Mouse (Mus musculus) heart, embryonic 12.5 days (tissue): ENCODE data around the gene Sds. TPM values are rescaled to one million over a fixed set of nuclear protein-coding genes. Genes with fewer than 3 reads are reported as not detected.

Source experiments
- ATAC-seq: fragments of 200-750 bp; cut with Nextera tagmentation; 2 replicates; pipeline ENCODE4 v1.8.0; 2017; ENCODE audit warnings: moderate TSS enrichment, moderate library complexity; ENCODE audit not compliant: insufficient number of reproducible peaks, low FRiP score
- H3K27ac ChIP-seq: fragments of 300-500 bp; sonication (generic); 2 replicates; pipeline ENCODE4 v1.5.1; 2016; ENCODE audit warnings: mild to moderate bottlenecking, moderate library complexity; ENCODE audit not compliant: poor library complexity, severe bottlenecking
- H3K27me3 ChIP-seq: fragments of 300-500 bp; sonication (generic); replicated peaks from 2 replicates; pipeline ENCODE4 v1.6.1; 2016; ENCODE audit warnings: mild to moderate bottlenecking, moderate library complexity
- H3K36me3 ChIP-seq: fragments of 300-500 bp; sonication (generic); 2 replicates; pipeline ENCODE4 v1.6.1; 2016; ENCODE audit warnings: mild to moderate bottlenecking, moderate library complexity
- H3K4me1 ChIP-seq: fragments of 300-500 bp; sonication (generic); replicated peaks from 2 replicates; pipeline ENCODE4 v1.6.1; 2016; ENCODE audit warnings: mild to moderate bottlenecking
- H3K4me2 ChIP-seq: fragments of 300-500 bp; sonication (generic); 2 replicates; pipeline ENCODE4 v1.6.1; 2016; ENCODE audit warnings: mild to moderate bottlenecking, moderate library complexity
- H3K4me3 ChIP-seq: fragments of 300-500 bp; sonication (generic); 2 replicates; pipeline ENCODE4 v1.5.1; 2016; ENCODE audit warnings: mild to moderate bottlenecking
- H3K9ac ChIP-seq: fragments of 300-500 bp; sonication (generic); 2 replicates; pipeline ENCODE4 v1.6.1; 2016; ENCODE audit warnings: mild to moderate bottlenecking, moderate library complexity
- H3K9me3 ChIP-seq: fragments of 300-500 bp; sonication (generic); replicated peaks from 2 replicates; pipeline ENCODE4 v1.6.1; 2016; ENCODE audit warnings: mild to moderate bottlenecking, moderate library complexity
- WGBS: fragments of 180-500 bp; shearing (Covaris S2); methylation state at CpG from one replicate; pipeline ENCODE4 v1.1.7; 2016; 5-methylcytosine and 5-hydroxymethylcytosine counted together
- polyA plus RNA-seq: library from polyadenylated mRNA; unstranded; fragments of >200 nt; fragmentation: Nextera tagmentation; extraction: Ambion mirVana; gene quantifications from 2 replicates; pipeline ENCODE4 v1.2.1, GENCODE M21; 2016

The Sds gene
- polyA plus RNA-seq, 1 experiment from 2014 or later = not detected

- WGBS = 3% methylated on average over 21 of the region's 21 CpGs
- Histone ChIP-seq H3K4me2 (no peak overlapping the region), H3K27ac (no peak overlapping the region), H3K9ac (no peak overlapping the region), H3K4me3 (no peak overlapping the region), H3K9me3 (no peaks in the 10 kb centered on the region), H3K4me1 (peaks cover 23% of the 10 kb centered on the region), H3K36me3 (no peaks in the 10 kb centered on the region), H3K27me3 (peaks cover 98% of the 10 kb centered on the region)
- no peak for ATAC-seq
Observed at GRCm38 (mm10) chr5:120434231-120434735, 42.0 kb upstream of the Sds start.

GRCm38 (mm10) chr5:120435006-120435681 is 41.2 kb upstream of the Sds start:
- no peaks in the 10 kb centered on the region for H3K36me3 ChIP-seq
- ATAC-seq = no peak
- H3K4me3 ChIP-seq = 0 out of 2 replicates have a peak overlapping the region, but pooled peaks have one; percentile 52
- H3K9ac ChIP-seq = no peak overlapping the region
- no peak overlapping the region for H3K27ac ChIP-seq
- peaks cover 98% of the 10 kb centered on the region for H3K27me3 ChIP-seq
- no peak overlapping the region for H3K4me2 ChIP-seq
- H3K9me3 ChIP-seq = no peaks in the 10 kb centered on the region
- WGBS = under 1% methylated on average over 44 of the region's 44 CpGs
- H3K4me1 ChIP-seq = peaks cover 31% of the 10 kb centered on the region

- Histone ChIP-seq H3K9me3 (no peaks in the 10 kb centered on the region), H3K36me3 (no peaks in the 10 kb centered on the region), H3K4me3 (peak overlapping the region; percentile 52), H3K27ac (no peak overlapping the region), H3K4me1 (peaks cover 34% of the 10 kb centered on the region), H3K4me2 (peak overlapping the region; percentile 82), H3K9ac (0 out of 2 replicates have a peak overlapping the region, but pooled peaks have one; percentile 54), H3K27me3 (peaks cover 99% of the 10 kb centered on the region)
- ATAC-seq = no peak
- WGBS = under 1% methylated on average over 46 of the region's 47 CpGs
Observed at GRCm38 (mm10) chr5:120435731-120436501, 40.4 kb upstream of the Sds start.

DNA sequence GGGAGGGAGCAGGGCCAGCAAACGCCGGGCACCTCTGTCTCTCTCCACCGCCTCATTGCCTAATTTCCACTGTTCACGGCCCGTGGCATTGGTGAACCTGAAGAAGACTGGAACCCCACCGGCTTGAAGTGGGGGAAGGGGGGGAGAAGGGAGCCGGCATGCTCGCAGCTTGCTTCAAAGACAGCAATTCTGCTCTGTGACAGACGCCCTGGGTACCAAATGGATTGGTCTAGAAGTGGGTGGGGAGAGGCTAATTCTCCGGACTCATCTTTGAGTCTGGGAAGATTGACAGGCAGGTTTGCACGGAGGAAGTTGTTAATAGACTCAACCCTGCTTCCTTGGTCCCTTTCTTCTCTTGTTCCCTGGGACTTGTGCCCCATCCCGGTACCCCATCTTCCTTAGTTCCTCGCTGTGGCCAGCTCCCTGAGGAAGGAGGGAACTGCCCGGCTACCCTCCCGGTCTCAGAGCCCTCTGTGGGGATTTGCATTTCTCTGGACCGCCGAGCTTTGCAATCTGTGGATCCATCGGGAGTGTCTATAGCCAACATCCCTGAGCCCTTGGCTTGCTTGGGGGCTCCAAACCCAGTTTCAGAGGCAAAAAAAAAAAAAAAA is 39.3 kb upstream of the Sds start:
- Histone ChIP-seq H3K9ac (no peak overlapping the region), H3K36me3 (no peaks in the 10 kb centered on the region), H3K9me3 (no peaks in the 10 kb centered on the region), H3K4me2 (no peak overlapping the region), H3K27ac (no peak overlapping the region), H3K4me3 (no peak overlapping the region), H3K4me1 (peaks cover 34% of the 10 kb centered on the region), H3K27me3 (peaks cover 92% of the 10 kb centered on the region)
- 0% methylated on average over 18 of the region's 18 CpGs for WGBS
- no peak for ATAC-seq

DNA sequence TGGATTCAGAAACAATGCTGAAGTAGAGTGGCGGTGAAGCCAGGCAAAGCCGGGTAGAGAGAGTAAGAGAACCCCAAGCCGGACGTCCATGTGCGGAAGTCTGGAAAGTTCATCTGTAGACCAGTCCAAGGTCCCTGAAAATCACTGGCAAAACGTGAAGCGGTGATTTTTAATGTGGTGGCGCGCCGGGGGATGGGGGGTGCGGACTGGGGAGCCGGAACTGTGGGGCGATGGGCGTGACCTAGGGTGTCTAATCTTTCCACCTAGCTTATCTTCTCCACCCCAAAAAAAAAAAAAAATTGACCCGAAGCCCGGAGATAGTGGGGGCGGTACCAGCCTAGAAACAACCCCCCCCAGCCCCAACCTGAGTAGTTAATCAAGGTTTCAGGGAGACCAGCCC is 38.8 kb upstream of the Sds start:
- H3K9me3 ChIP-seq = no peaks in the 10 kb centered on the region
- ATAC-seq = no peak
- H3K9ac ChIP-seq = no peak overlapping the region
- WGBS = 2% methylated on average over 17 of the region's 17 CpGs
- no peak overlapping the region for H3K27ac ChIP-seq
- peak overlapping the region; percentile 42 for H3K4me2 ChIP-seq
- peak overlapping the region; percentile 27 for H3K4me3 ChIP-seq
- H3K36me3 ChIP-seq = no peaks in the 10 kb centered on the region
- peaks cover 92% of the 10 kb centered on the region for H3K27me3 ChIP-seq
- peaks cover 34% of the 10 kb centered on the region for H3K4me1 ChIP-seq

DNA sequence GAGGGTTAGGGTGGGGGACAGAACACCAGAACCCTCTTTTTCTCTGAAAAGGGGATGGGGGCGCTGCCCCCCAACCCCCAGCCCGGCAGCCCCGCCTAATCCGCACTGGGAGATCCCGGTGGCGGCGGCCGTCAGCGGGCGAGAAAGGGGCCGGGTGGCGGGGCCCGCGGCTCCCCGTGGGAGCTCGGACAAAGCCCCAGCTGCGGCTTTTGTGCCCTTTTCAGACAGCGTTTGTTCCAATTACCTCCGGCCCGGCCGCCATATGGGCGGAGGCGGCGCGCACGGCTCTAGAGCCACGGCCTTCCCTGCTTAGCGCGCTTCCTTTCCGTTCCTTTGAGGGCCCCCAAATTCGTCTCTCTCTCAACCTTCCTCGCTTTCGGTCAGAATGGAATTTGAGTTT is 38.3 kb upstream of the Sds start:
- H3K36me3 ChIP-seq = no peaks in the 10 kb centered on the region
- no peak overlapping the region for H3K27ac ChIP-seq
- ATAC-seq = no peak
- H3K4me1 ChIP-seq = peaks cover 34% of the 10 kb centered on the region
- no peaks in the 10 kb centered on the region for H3K9me3 ChIP-seq
- WGBS = under 1% methylated on average over 33 of the region's 33 CpGs
- H3K4me2 ChIP-seq = peak overlapping the region; percentile 42
- no peak overlapping the region for H3K9ac ChIP-seq
- H3K27me3 ChIP-seq = peaks cover 92% of the 10 kb centered on the region
- peak overlapping the region; percentile 27 for H3K4me3 ChIP-seq

- Histone ChIP-seq H3K4me2 (no peak overlapping the region), H3K36me3 (no peaks in the 10 kb centered on the region), H3K27me3 (peaks cover 92% of the 10 kb centered on the region), H3K27ac (no peak overlapping the region), H3K4me3 (no peak overlapping the region), H3K4me1 (peaks cover 34% of the 10 kb centered on the region), H3K9me3 (no peaks in the 10 kb centered on the region), H3K9ac (no peak overlapping the region)
- 2% methylated on average over 13 of the region's 13 CpGs for WGBS
- no peak for ATAC-seq
Observed at GRCm38 (mm10) chr5:120438469-120438868, 37.9 kb upstream of the Sds start.

GRCm38 (mm10) chr5:120438991-120439710 is 37.2 kb upstream of the Sds start:
- Histone ChIP-seq H3K9ac (no peak overlapping the region), H3K9me3 (no peaks in the 10 kb centered on the region), H3K36me3 (no peaks in the 10 kb centered on the region), H3K4me1 (peaks cover 34% of the 10 kb centered on the region), H3K27me3 (peaks cover 90% of the 10 kb centered on the region), H3K4me3 (peak overlapping the region; percentile 39), H3K4me2 (no peak overlapping the region), H3K27ac (no peak overlapping the region)
- ATAC-seq = no peak
- 2% methylated on average over 27 of the region's 27 CpGs for WGBS

DNA sequence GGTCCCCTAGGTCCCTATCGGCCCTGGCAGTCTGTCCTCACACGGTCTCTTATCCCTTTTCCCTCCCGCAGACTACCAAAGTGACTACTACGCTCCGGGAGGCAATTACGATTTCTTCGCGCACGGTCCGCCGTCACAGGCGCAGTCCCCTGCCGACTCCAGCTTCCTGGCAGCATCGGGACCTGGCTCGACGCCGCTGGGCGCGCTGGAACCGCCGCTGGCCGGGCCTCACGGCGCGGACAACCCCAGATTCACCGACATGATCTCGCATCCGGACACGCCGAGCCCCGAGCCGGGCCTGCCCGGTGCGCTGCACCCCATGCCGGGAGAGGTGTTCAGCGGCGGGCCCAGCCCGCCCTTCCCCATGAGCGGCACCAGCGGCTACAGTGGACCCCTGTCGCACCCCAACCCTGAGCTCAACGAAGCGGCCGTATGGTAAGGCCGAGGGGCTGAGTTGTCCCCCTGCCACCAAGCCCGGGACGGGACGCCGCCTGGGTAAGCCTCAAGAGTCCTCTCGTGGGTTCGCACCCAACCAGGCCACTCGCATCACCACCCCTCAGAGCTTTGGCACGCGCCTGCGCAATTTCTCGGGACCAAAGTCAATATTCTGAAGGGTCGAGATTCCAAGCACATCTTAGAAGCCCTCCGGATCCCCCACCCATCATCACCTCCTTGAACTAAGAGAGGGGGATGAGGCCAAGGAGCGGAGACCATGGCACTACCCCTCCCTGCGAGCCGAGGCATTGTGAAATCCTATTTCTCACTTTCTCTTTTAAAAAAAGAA is 36.2 kb upstream of the Sds start:
- Histone ChIP-seq H3K4me2 (peak overlapping the region; percentile 67), H3K9ac (0 out of 2 replicates have a peak overlapping the region, but pooled peaks have one; percentile 7)

GRCm38 (mm10) chr5:120440733-120441132 is 35.6 kb upstream of the Sds start:
- H3K4me2 ChIP-seq = peak overlapping the region; percentile 67
- ATAC-seq = no peak
- H3K36me3 ChIP-seq = no peaks in the 10 kb centered on the region
- H3K4me3 ChIP-seq = peak overlapping the region; percentile 39
- peaks cover 90% of the 10 kb centered on the region for H3K27me3 ChIP-seq
- no peaks in the 10 kb centered on the region for H3K9me3 ChIP-seq
- 6% methylated on average over 14 of the region's 14 CpGs for WGBS
- no peak overlapping the region for H3K9ac ChIP-seq
- peaks cover 27% of the 10 kb centered on the region for H3K4me1 ChIP-seq
- no peak overlapping the region for H3K27ac ChIP-seq

More for the DNA sequence above, 36.2 kb upstream of the Sds start:
- Histone ChIP-seq H3K9me3 (no peaks in the 10 kb centered on the region), H3K36me3 (no peaks in the 10 kb centered on the region), H3K27ac (no peak overlapping the region), H3K27me3 (peaks cover 90% of the 10 kb centered on the region), H3K4me1 (peaks cover 33% of the 10 kb centered on the region), H3K4me3 (peak overlapping the region; percentile 39)
- WGBS = under 1% methylated on average over 61 of the region's 61 CpGs
- no peak for ATAC-seq
